Mouse (Mus musculus) intestine, embryonic 14.5 days (tissue): ENCODE measurements around the gene Tbc1d10a. TPM values are rescaled to one million over a fixed set of nuclear protein-coding genes. Genes with fewer than 3 reads are reported as not detected.

Experiments
- ATAC-seq: fragments of 200-750 bp; cut with Nextera tagmentation; replicated peaks from 2 replicates; pipeline ENCODE4 v1.8.0; 2017; ENCODE audit warnings: low read depth, moderate number of reproducible peaks, moderate TSS enrichment, moderate library complexity; ENCODE audit not compliant: low FRiP score, low TSS enrichment
- DNase-seq: peaks from one replicate; pipeline ENCODE4 v3.0.0-alpha.2; 2018; ENCODE audit warnings: low spot score
- H3K27ac ChIP-seq: fragments of 300-500 bp; sonication (generic); 2 replicates; pipeline ENCODE4 v1.5.1; 2014; ENCODE audit warnings: low read depth, mild to moderate bottlenecking, control low read depth
- H3K27me3 ChIP-seq: fragments of 300-500 bp; sonication (generic); replicated peaks from 2 replicates; pipeline ENCODE4 v1.6.1; 2014; ENCODE audit warnings: low read length, control low read depth; ENCODE audit not compliant: control insufficient read depth, insufficient read depth
- H3K36me3 ChIP-seq: fragments of 300-500 bp; sonication (generic); 2 replicates; pipeline ENCODE4 v1.6.1; 2014; ENCODE audit warnings: low read length, control low read depth; ENCODE audit not compliant: control insufficient read depth, insufficient read depth
- H3K4me1 ChIP-seq: fragments of 300-500 bp; sonication (generic); replicated peaks from 2 replicates; pipeline ENCODE4 v1.6.1; 2014; ENCODE audit warnings: low read length, control low read depth, mixed read lengths; ENCODE audit not compliant: control insufficient read depth, insufficient read depth
- H3K4me2 ChIP-seq: fragments of 300-500 bp; sonication (generic); 2 replicates; pipeline ENCODE4 v1.6.1; 2014; ENCODE audit warnings: low read length
- H3K4me3 ChIP-seq: fragments of 300-500 bp; sonication (generic); 2 replicates; pipeline ENCODE4 v1.5.1; 2014; ENCODE audit warnings: low read depth, low read length, control low read depth, mixed read lengths
- H3K9ac ChIP-seq: fragments of 300-500 bp; sonication (generic); 2 replicates; pipeline ENCODE4 v1.6.1; 2014; ENCODE audit warnings: mild to moderate bottlenecking, low read length
- H3K9me3 ChIP-seq: fragments of 300-500 bp; sonication (generic); 2 replicates; pipeline ENCODE4 v1.6.1; 2016; ENCODE audit warnings: low read length, control low read depth; ENCODE audit not compliant: control insufficient read depth
- WGBS: fragments of 180-500 bp; shearing (Covaris S2); extraction: QIAGEN DNeasy Blood & Tissue Kit; methylation state at CpG from one replicate; pipeline ENCODE4 v1.1.7; 2014; 5-methylcytosine and 5-hydroxymethylcytosine counted together
- polyA plus RNA-seq: library from polyadenylated mRNA; unstranded; fragments of >200 nt; fragmentation: Nextera tagmentation; extraction: Ambion mirVana; gene quantifications from 2 replicates; pipeline ENCODE4 v1.2.1, GENCODE M21; 2014

Gene Tbc1d10a
- polyA plus RNA-seq, 1 experiment from 2014 or later, result 20.1 TPM

GRCm38 (mm10) chr11:4190677-4191076, 4.1 kb downstream of the Tbc1d10a start:
- H3K4me3 ChIP-seq, result no peak overlapping the region
- H3K4me1 ChIP-seq, result peaks cover 10% of the 10 kb centered on the region

DNA sequence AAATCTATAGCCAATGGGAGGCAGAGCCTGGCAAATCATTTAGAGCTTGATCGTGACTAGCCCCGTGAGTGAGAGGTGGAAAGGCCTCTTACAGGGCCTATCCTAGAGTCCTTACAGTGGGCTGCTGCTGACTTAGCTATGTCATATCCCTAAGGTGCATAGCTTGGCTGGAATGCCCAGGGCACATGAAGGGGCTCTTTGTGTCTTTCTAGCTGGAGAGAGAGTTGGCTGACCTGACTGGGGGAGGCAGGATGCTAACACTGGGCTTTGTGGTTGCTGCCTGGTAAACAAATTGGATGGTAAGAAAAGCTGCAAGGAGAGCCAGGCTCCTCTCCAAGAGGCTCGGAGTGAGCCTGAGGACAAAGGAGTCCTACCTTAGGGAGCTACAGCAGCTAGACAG, 6.2 kb downstream of the Tbc1d10a start:
- ATAC-seq, result no peak
- H3K27ac ChIP-seq, result no peak overlapping the region
- no peak overlapping the region for H3K9ac ChIP-seq
- H3K4me2 ChIP-seq, result no peak overlapping the region
- WGBS, result 72% methylated on average over 3 of the region's 3 CpGs
- H3K4me3 ChIP-seq, result no peak overlapping the region
- no peaks in the 10 kb centered on the region for H3K9me3 ChIP-seq
- DNase-seq, result no peak
- peaks cover 5% of the 10 kb centered on the region for H3K4me1 ChIP-seq
- no peaks in the 10 kb centered on the region for H3K27me3 ChIP-seq
- 0 out of 2 replicates have a peak, but pooled peaks cover 4% of the 10 kb centered on the region for H3K36me3 ChIP-seq

More at GRCm38 (mm10) chr11:4190677-4191076, 4.1 kb downstream of the Tbc1d10a start:
- 0 out of 2 replicates have a peak, but pooled peaks cover 4% of the 10 kb centered on the region for H3K36me3 ChIP-seq
- no peak overlapping the region for H3K27ac ChIP-seq
- no peaks in the 10 kb centered on the region for H3K27me3 ChIP-seq
- H3K9me3 ChIP-seq, result no peaks in the 10 kb centered on the region
- no peak for ATAC-seq
- no peak overlapping the region for H3K4me2 ChIP-seq
- DNase-seq, result no peak
- H3K9ac ChIP-seq, result no peak overlapping the region
- 87% methylated on average over 3 of the region's 3 CpGs for WGBS

- H3K9ac ChIP-seq, result no peak overlapping the region
- no peaks in the 10 kb centered on the region for H3K9me3 ChIP-seq
- H3K27ac ChIP-seq, result no peak overlapping the region
- no peak for ATAC-seq
- H3K4me1 ChIP-seq, result no peaks in the 10 kb centered on the region; the same call in 1 of the 2 replicates
- no peak overlapping the region for H3K4me3 ChIP-seq
- no peak for DNase-seq
- H3K27me3 ChIP-seq, result no peaks in the 10 kb centered on the region
- H3K4me2 ChIP-seq, result no peak overlapping the region
- H3K36me3 ChIP-seq, result 0 out of 2 replicates have a peak, but pooled peaks cover 4% of the 10 kb centered on the region
Measured at GRCm38 (mm10) chr11:4193420-4193819, 6.8 kb downstream of the Tbc1d10a start.

DNA sequence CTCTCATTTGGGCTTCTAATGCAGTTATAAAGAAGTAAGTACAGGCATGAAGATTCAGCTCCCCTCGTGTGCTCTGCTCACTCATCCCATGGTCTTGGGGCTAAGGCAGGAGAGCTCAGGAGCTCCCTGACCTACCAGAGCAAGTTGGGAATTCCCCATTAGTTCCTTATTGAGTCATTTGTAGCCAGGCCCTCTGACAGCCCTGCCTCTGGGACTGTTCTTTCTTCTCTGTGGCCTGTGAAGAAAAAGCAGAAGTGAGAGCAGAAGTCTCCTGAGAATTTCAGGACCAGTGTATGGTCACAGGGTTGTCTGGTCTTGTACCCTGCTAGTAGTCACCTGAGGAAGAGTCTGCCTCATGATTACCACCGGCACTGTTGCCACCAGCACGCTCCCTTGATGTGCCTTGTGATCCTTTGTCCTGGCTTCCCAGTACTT, 9.0 kb downstream of the Tbc1d10a start:
- ATAC-seq (no peak), DNase-seq (no peak)
- Histone ChIP-seq H3K27ac (no peak overlapping the region), H3K4me2 (no peak overlapping the region), H3K9ac (no peak overlapping the region), H3K36me3 (0 out of 2 replicates have a peak, but pooled peaks cover 4% of the 10 kb centered on the region), H3K9me3 (no peaks in the 10 kb centered on the region), H3K4me3 (no peak overlapping the region), H3K27me3 (no peaks in the 10 kb centered on the region), H3K4me1 (no peaks in the 10 kb centered on the region; the same call in 1 of the 2 replicates)
- WGBS, result 83% methylated on average over 3 of the region's 3 CpGs

DNA sequence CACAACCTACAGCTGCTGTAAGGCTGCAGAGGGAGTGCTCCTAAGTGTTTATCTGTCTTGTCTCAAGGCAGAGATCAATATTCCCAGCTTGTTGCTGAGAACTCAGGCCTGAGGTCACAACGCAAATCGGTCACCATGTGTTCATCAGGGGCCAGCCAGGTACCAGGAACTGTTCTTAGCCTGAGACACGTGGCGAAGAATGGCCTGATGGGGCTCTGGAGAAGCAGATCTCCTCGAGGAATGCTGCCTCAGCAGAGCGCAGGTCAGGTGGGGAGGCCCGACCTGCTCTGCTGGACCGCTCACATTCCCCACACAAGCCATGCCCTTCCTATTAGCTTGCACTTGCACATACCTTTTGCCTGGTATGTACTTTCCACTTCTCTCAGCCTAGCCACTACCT, 10.0 kb downstream of the Tbc1d10a start:
- Histone ChIP-seq H3K4me2 (no peak overlapping the region), H3K4me3 (no peak overlapping the region), H3K27ac (no peak overlapping the region), H3K9ac (no peak overlapping the region), H3K27me3 (no peaks in the 10 kb centered on the region), H3K4me1 (no peaks in the 10 kb centered on the region), H3K9me3 (no peaks in the 10 kb centered on the region), H3K36me3 (no peaks in the 10 kb centered on the region)
- 47% methylated on average over 8 of the region's 8 CpGs for WGBS
- DNase-seq (no peak), ATAC-seq (no peak)

DNA sequence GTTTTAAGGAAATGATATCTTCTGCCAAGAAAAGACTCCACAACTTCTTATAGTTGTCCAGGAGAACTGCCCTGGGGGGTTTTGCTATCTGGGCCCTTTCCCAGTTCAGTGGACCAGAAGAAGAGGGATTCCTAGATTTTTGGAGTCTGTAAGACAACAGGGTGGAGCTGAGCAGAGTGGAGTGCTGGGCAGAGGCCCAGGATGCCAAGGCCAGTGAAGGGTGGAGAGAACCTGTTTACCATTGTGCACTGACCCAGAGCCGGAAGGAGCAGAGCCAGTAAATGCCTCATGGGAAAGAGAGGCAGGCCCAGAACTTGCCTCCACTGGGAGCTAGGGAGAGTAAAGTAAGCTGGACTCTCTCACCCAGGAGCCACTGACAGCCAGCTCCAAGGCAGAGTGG, 11.1 kb downstream of the Tbc1d10a start:
- WGBS, result 84% methylated on average over 1 of the region's 1 CpGs
- no peak for ATAC-seq
- Histone ChIP-seq H3K27ac (no peak overlapping the region), H3K4me3 (no peak overlapping the region), H3K36me3 (no peaks in the 10 kb centered on the region), H3K9me3 (no peaks in the 10 kb centered on the region), H3K27me3 (no peaks in the 10 kb centered on the region), H3K9ac (no peak overlapping the region), H3K4me2 (no peak overlapping the region), H3K4me1 (no peaks in the 10 kb centered on the region)
- no peak for DNase-seq

DNA sequence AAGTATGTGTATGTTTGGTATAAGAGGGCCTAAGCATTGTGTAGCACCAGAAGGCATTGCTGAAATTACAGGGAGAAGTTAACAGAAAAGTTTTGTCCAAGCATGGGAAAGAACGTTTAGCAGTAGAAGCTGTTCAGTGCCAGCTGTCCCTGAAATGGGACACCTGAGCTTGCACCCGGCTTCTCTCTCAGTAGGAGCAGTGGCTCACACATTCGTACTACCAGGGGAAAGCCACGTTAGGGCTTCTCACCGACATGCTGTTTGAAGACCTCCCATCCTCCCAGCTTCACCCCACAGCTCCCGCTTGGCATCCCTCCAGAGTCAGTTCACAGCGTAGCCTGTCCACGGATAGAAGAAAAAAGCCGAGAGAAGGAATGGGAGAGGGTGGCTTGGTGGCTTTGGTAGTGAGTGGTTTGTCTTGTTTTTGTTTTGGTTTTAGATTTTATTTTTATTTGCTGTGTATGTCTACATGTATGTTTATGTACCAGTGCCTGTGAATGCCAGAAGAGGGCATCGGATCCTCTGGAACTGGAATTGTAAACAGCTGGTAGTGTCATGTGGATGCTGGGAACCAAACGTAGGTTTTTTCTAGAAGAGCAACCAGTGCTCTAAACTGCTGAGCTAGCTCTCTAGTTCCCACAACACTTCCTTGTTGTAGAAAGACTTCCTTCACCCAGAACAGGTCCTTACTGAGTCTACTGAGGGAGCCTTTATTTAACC, 15.6 kb downstream of the Tbc1d10a start:
- ATAC-seq, result no peak
- 59% methylated on average over 11 of the region's 11 CpGs for WGBS

GRCm38 (mm10) chr11:4202995-4203704, 16.6 kb downstream of the Tbc1d10a start:
- H3K4me2 ChIP-seq, result no peak overlapping the region
- 74% methylated on average over 12 of the region's 12 CpGs for WGBS

More for the DNA sequence above, 15.6 kb downstream of the Tbc1d10a start:
- H3K9me3 ChIP-seq, result no peaks in the 10 kb centered on the region
- H3K4me2 ChIP-seq, result no peak overlapping the region
- no peak overlapping the region for H3K4me3 ChIP-seq
- H3K36me3 ChIP-seq, result peaks cover 12% of the 10 kb centered on the region
- H3K27ac ChIP-seq, result no peak overlapping the region
- H3K27me3 ChIP-seq, result no peaks in the 10 kb centered on the region
- no peak for DNase-seq
- H3K4me1 ChIP-seq, result 0 out of 2 replicates have a peak, but pooled peaks cover 4% of the 10 kb centered on the region
- no peak overlapping the region for H3K9ac ChIP-seq

More at GRCm38 (mm10) chr11:4202995-4203704, 16.6 kb downstream of the Tbc1d10a start:
- Histone ChIP-seq H3K27me3 (no peaks in the 10 kb centered on the region), H3K27ac (no peak overlapping the region), H3K4me3 (no peak overlapping the region), H3K9ac (no peak overlapping the region), H3K36me3 (peaks cover 12% of the 10 kb centered on the region), H3K9me3 (no peaks in the 10 kb centered on the region), H3K4me1 (0 out of 2 replicates have a peak, but pooled peaks cover 4% of the 10 kb centered on the region)
- ATAC-seq (no peak), DNase-seq (no peak)
